ENCODE assay signal across 8 mouse cellular contexts in genomic region chr10:117393891-117394395, GRCm38 (mm10). TPM values are rescaled to one million over a fixed set of nuclear protein-coding genes. Genes with fewer than 3 reads are reported as not detected.
DNase-seq lines count a peak whose midpoint lies in the region; ATAC-seq lines count a peak whose summit lies in the region.

No protein-coding gene starts in this region.

- H3K4me2 ChIP-seq in kidney, embryonic 15.5 days: peak overlapping the region; percentile 75
- H3K4me2 ChIP-seq in hindbrain, embryonic 15.5 days: peak overlapping the region; percentile 63
- peak overlapping the region; percentile 52 for H3K4me2 ChIP-seq in midbrain, embryonic 14.5 days (ENCODE audit: low read length)

- H3K4me3 ChIP-seq in kidney, embryonic 15.5 days (replicated peaks): peak overlapping the region; percentile 42
- H3K4me3 ChIP-seq in brown adipose tissue, adult 24 weeks (ENCODE audit: insufficient read depth, low read depth, low read length): peak overlapping the region; percentile 63
- H3K4me3 ChIP-seq in hindbrain, embryonic 15.5 days: peak overlapping the region; percentile 33
- H3K4me3 ChIP-seq in midbrain, embryonic 14.5 days (replicated peaks; ENCODE audit: low read depth, low read length): peak overlapping the region; percentile 13

- DNase-seq in kidney, postnatal 14 days: no peak
- DNase-seq in midbrain, embryonic 14.5 days: no peak
- no peak for DNase-seq in layer of hippocampus, postnatal 10 days (ENCODE audit: low spot score in 2 of 2)
- DNase-seq in gastrocnemius, postnatal 25 days: no peak

- 0 out of 2 replicates have a peak, but pooled peaks cover 4% of the 10 kb centered on the region for H3K27me3 ChIP-seq in kidney, embryonic 15.5 days
- H3K27me3 ChIP-seq in hindbrain, embryonic 15.5 days: no peaks in the 10 kb centered on the region
- no peaks in the 10 kb centered on the region for H3K27me3 ChIP-seq in midbrain, embryonic 14.5 days (ENCODE audit: control insufficient read depth, insufficient read depth, low read length)

- H3K9ac ChIP-seq in kidney, embryonic 15.5 days: peak overlapping the region; percentile 35; the same call in 1 of the 2 replicates
- H3K9ac ChIP-seq in hindbrain, embryonic 15.5 days: no peak overlapping the region
- no peak overlapping the region for H3K9ac ChIP-seq in midbrain, embryonic 14.5 days (replicated peaks; ENCODE audit: low read length)

- peak overlapping the region; percentile 56; the same call in 1 of the 2 replicates for H3K27ac ChIP-seq in kidney, embryonic 15.5 days
- H3K27ac ChIP-seq in brown adipose tissue, adult 24 weeks (replicated peaks; ENCODE audit: low read depth, low read length): 0 out of 2 replicates have a peak overlapping the region, but pooled peaks have one; percentile 10
- H3K27ac ChIP-seq in hindbrain, embryonic 15.5 days (replicated peaks): no peak overlapping the region
- H3K27ac ChIP-seq in midbrain, embryonic 14.5 days (replicated peaks; ENCODE audit: low read depth, low read length): no peak overlapping the region

- no peak for ATAC-seq in kidney, embryonic 15.5 days (replicated peaks; ENCODE audit: low FRiP score)
- ATAC-seq in hindbrain, embryonic 15.5 days (ENCODE audit: low FRiP score, low read depth): no peak
- ATAC-seq in midbrain, embryonic 14.5 days (ENCODE audit: low FRiP score, low TSS enrichment): no peak
- no peak for ATAC-seq in activated CD4-positive, CD25-positive, alpha-beta regulatory T cell, adult 4 months

- peaks cover 12% of the 10 kb centered on the region; the same call in 1 of the 2 replicates for H3K4me1 ChIP-seq in kidney, embryonic 15.5 days
- no peaks in the 10 kb centered on the region for H3K4me1 ChIP-seq in brown adipose tissue, adult 24 weeks (ENCODE audit: control insufficient read depth, insufficient read depth, insufficient read length, low read length)
- peaks cover 7% of the 10 kb centered on the region for H3K4me1 ChIP-seq in hindbrain, embryonic 15.5 days (replicated peaks)
- H3K4me1 ChIP-seq in midbrain, embryonic 14.5 days (ENCODE audit: control insufficient read depth, insufficient read depth, low read length): 0 out of 2 replicates have a peak, but pooled peaks cover 3% of the 10 kb centered on the region

- 65% methylated on average over 11 of the region's 11 CpGs for WGBS in kidney, embryonic 15.5 days
- 57% methylated on average over 11 of the region's 11 CpGs for WGBS in hindbrain, embryonic 15.5 days
- 61% methylated on average over 11 of the region's 11 CpGs for WGBS in midbrain, embryonic 14.5 days

- no peaks in the 10 kb centered on the region for H3K9me3 ChIP-seq in kidney, embryonic 15.5 days (replicated peaks)
- H3K9me3 ChIP-seq in hindbrain, embryonic 15.5 days: no peaks in the 10 kb centered on the region
- H3K9me3 ChIP-seq in midbrain, embryonic 14.5 days (ENCODE audit: control insufficient read depth, low read length): no peaks in the 10 kb centered on the region

- H3K36me3 ChIP-seq in kidney, embryonic 15.5 days: no peaks in the 10 kb centered on the region
- H3K36me3 ChIP-seq in hindbrain, embryonic 15.5 days: no peaks in the 10 kb centered on the region
- no peaks in the 10 kb centered on the region for H3K36me3 ChIP-seq in midbrain, embryonic 14.5 days (ENCODE audit: control insufficient read depth, insufficient read depth, low read length)

RNA-seq across cellular contexts. Expression of gene Cpsf6, which starts 14.1 kb away (rescaled TPM):
- 164 and 169 TPM in 2 replicates for polyA plus RNA-seq in kidney, embryonic 15.5 days (2015; fragmentation: Nextera tagmentation; extraction: Ambion mirVana)
- 12.6 and 17.3 TPM in 2 replicates for polyA plus RNA-seq in brown adipose tissue, adult 24 weeks (2012; ENCODE audit: insufficient read depth, insufficient read length, missing spikeins)
- 123 and 126 TPM in 2 replicates for polyA plus RNA-seq in hindbrain, embryonic 15.5 days (2015; fragmentation: Nextera tagmentation; extraction: Ambion mirVana)
- 207 and 213 TPM in 2 replicates for polyA plus RNA-seq in midbrain, embryonic 14.5 days (2014; fragmentation: Nextera tagmentation; extraction: Ambion mirVana)
- polyA plus RNA-seq in activated CD4-positive, CD25-positive, alpha-beta regulatory T cell, adult 4 months (2017; shearing (Covaris generic)): 100 to 1,000 TPM; 109 to 110 TPM
- 100 to 1,000 TPM; 116 to 122 TPM for total RNA-seq in layer of hippocampus, postnatal 10 days (2021)
- 10 to 100 TPM; 21.6 to 24.2 TPM for total RNA-seq in gastrocnemius, postnatal 25 days (2021)

Comparison
In these comparisons a context has a peak if more than half of its experiments do, and no peak if none do; other contexts are left out.
1. H3K27ac ChIP-seq: peak in kidney, embryonic 15.5 days (single experiment) and brown adipose tissue, adult 24 weeks (single experiment); none in hindbrain, embryonic 15.5 days (single experiment) and midbrain, embryonic 14.5 days (single experiment).
2. H3K4me3 ChIP-seq: peak in every context shown above with its lines; median percentile 63 in brown adipose tissue, adult 24 weeks; 42 in kidney, embryonic 15.5 days; 33 in hindbrain, embryonic 15.5 days; 13 in midbrain, embryonic 14.5 days.
3. Peak in every context shown above with its lines, with median percentiles within 50 percentile points of each other: H3K4me2 ChIP-seq.